Mouse (Mus musculus): ENCODE data around the gene Agap1. TPM values are rescaled to one million over a fixed set of nuclear protein-coding genes. Genes with fewer than 3 reads are reported as not detected.

The Agap1 gene
- polyA plus RNA-seq, 1 experiment from 2014 or later, result 17.9 TPM

GRCm38 (mm10) chr1:89467321-89468069 lies 12.9 kb downstream of the Agap1 start:
- H3K4me2 ChIP-seq (ENCODE audit: low read length), result peak overlapping the region; percentile 33
- peaks cover 48% of the 10 kb centered on the region for H3K4me1 ChIP-seq (replicated peaks; ENCODE audit: control insufficient read depth, insufficient read depth, low read length)
- 8% methylated on average over 6 of the region's 6 CpGs for WGBS
- DNase-seq (ENCODE audit: low spot score), result no peak
- no peaks in the 10 kb centered on the region for H3K27me3 ChIP-seq (replicated peaks; ENCODE audit: control insufficient read depth, insufficient read depth, low read length)
- ATAC-seq (replicated peaks; ENCODE audit: low FRiP score, low TSS enrichment, low read depth), result peak; percentile 79
- H3K27ac ChIP-seq (ENCODE audit: low read depth), result peak overlapping the region; percentile 77
- H3K9me3 ChIP-seq (ENCODE audit: control insufficient read depth, low read length), result no peaks in the 10 kb centered on the region
- no peak overlapping the region for H3K4me3 ChIP-seq (ENCODE audit: low read depth, low read length)
- no peaks in the 10 kb centered on the region for H3K36me3 ChIP-seq (ENCODE audit: control insufficient read depth, insufficient read depth, low read length)
- no peak overlapping the region for H3K9ac ChIP-seq (ENCODE audit: low read length)

GRCm38 (mm10) chr1:89468141-89468540 lies 13.5 kb downstream of the Agap1 start:
- no peaks in the 10 kb centered on the region for H3K9me3 ChIP-seq (ENCODE audit: control insufficient read depth, low read length)
- no peak overlapping the region for H3K4me3 ChIP-seq (ENCODE audit: low read depth, low read length)
- peaks cover 42% of the 10 kb centered on the region for H3K4me1 ChIP-seq (replicated peaks; ENCODE audit: control insufficient read depth, insufficient read depth, low read length)
- 0 out of 2 replicates have a peak overlapping the region, but pooled peaks have one; percentile 77 for H3K27ac ChIP-seq (ENCODE audit: low read depth)
- ATAC-seq (replicated peaks; ENCODE audit: low FRiP score, low TSS enrichment, low read depth), result no peak
- no peak for DNase-seq (ENCODE audit: low spot score)
- peak overlapping the region; percentile 33 for H3K4me2 ChIP-seq (ENCODE audit: low read length)
- no peak overlapping the region for H3K9ac ChIP-seq (ENCODE audit: low read length)
- H3K36me3 ChIP-seq (ENCODE audit: control insufficient read depth, insufficient read depth, low read length), result no peaks in the 10 kb centered on the region
- no peaks in the 10 kb centered on the region for H3K27me3 ChIP-seq (replicated peaks; ENCODE audit: control insufficient read depth, insufficient read depth, low read length)
- 53% methylated on average over 3 of the region's 3 CpGs for WGBS

GRCm38 (mm10) chr1:89471430-89471829 lies 16.8 kb downstream of the Agap1 start:
- 80% methylated on average over 4 of the region's 4 CpGs for WGBS
- Histone ChIP-seq H3K4me2 (ENCODE audit: low read length) (no peak overlapping the region), H3K4me1 (replicated peaks; ENCODE audit: control insufficient read depth, insufficient read depth, low read length) (peaks cover 37% of the 10 kb centered on the region), H3K4me3 (ENCODE audit: low read depth, low read length) (no peak overlapping the region), H3K9ac (ENCODE audit: low read length) (no peak overlapping the region), H3K27ac (ENCODE audit: low read depth) (no peak overlapping the region), H3K9me3 (ENCODE audit: control insufficient read depth, low read length) (no peaks in the 10 kb centered on the region), H3K27me3 (replicated peaks; ENCODE audit: control insufficient read depth, insufficient read depth, low read length) (no peaks in the 10 kb centered on the region), H3K36me3 (ENCODE audit: control insufficient read depth, insufficient read depth, low read length) (no peaks in the 10 kb centered on the region)
- no peak for ATAC-seq (replicated peaks; ENCODE audit: low FRiP score, low TSS enrichment, low read depth)
- no peak for DNase-seq (ENCODE audit: low spot score)

- DNase-seq (ENCODE audit: low spot score), result no peak
- Histone ChIP-seq H3K4me3 (ENCODE audit: low read depth, low read length) (no peak overlapping the region), H3K27me3 (replicated peaks; ENCODE audit: control insufficient read depth, insufficient read depth, low read length) (no peaks in the 10 kb centered on the region), H3K4me1 (replicated peaks; ENCODE audit: control insufficient read depth, insufficient read depth, low read length) (peaks cover 33% of the 10 kb centered on the region), H3K27ac (ENCODE audit: low read depth) (no peak overlapping the region), H3K9ac (ENCODE audit: low read length) (no peak overlapping the region), H3K9me3 (ENCODE audit: control insufficient read depth, low read length) (no peaks in the 10 kb centered on the region), H3K4me2 (ENCODE audit: low read length) (no peak overlapping the region), H3K36me3 (ENCODE audit: control insufficient read depth, insufficient read depth, low read length) (no peaks in the 10 kb centered on the region)
- ATAC-seq (replicated peaks; ENCODE audit: low FRiP score, low TSS enrichment, low read depth), result no peak
- WGBS, result 81% methylated on average over 9 of the region's 9 CpGs
Measured at GRCm38 (mm10) chr1:89471891-89472290, 17.3 kb downstream of the Agap1 start.

GRCm38 (mm10) chr1:89473946-89474345 lies 19.3 kb downstream of the Agap1 start:
- no peaks in the 10 kb centered on the region for H3K9me3 ChIP-seq (ENCODE audit: control insufficient read depth, low read length)
- H3K4me2 ChIP-seq (ENCODE audit: low read length), result no peak overlapping the region
- DNase-seq (ENCODE audit: low spot score) (no peak), ATAC-seq (replicated peaks; ENCODE audit: low FRiP score, low TSS enrichment, low read depth) (no peak)
- no peak overlapping the region for H3K4me3 ChIP-seq (ENCODE audit: low read depth, low read length)
- WGBS, result 64% methylated on average over 5 of the region's 5 CpGs
- no peak overlapping the region for H3K27ac ChIP-seq (ENCODE audit: low read depth)
- peaks cover 16% of the 10 kb centered on the region for H3K4me1 ChIP-seq (replicated peaks; ENCODE audit: control insufficient read depth, insufficient read depth, low read length)
- no peaks in the 10 kb centered on the region for H3K27me3 ChIP-seq (replicated peaks; ENCODE audit: control insufficient read depth, insufficient read depth, low read length)
- H3K36me3 ChIP-seq (ENCODE audit: control insufficient read depth, insufficient read depth, low read length), result no peaks in the 10 kb centered on the region
- no peak overlapping the region for H3K9ac ChIP-seq (ENCODE audit: low read length)

- DNase-seq (ENCODE audit: low spot score) (no peak), ATAC-seq (replicated peaks; ENCODE audit: low FRiP score, low TSS enrichment, low read depth) (no peak)
- Histone ChIP-seq H3K4me3 (ENCODE audit: low read depth, low read length) (no peak overlapping the region), H3K27ac (ENCODE audit: low read depth) (no peak overlapping the region), H3K36me3 (ENCODE audit: control insufficient read depth, insufficient read depth, low read length) (no peaks in the 10 kb centered on the region), H3K4me2 (ENCODE audit: low read length) (no peak overlapping the region), H3K9ac (ENCODE audit: low read length) (no peak overlapping the region), H3K9me3 (ENCODE audit: control insufficient read depth, low read length) (no peaks in the 10 kb centered on the region), H3K4me1 (replicated peaks; ENCODE audit: control insufficient read depth, insufficient read depth, low read length) (peaks cover 16% of the 10 kb centered on the region), H3K27me3 (replicated peaks; ENCODE audit: control insufficient read depth, insufficient read depth, low read length) (no peaks in the 10 kb centered on the region)
- WGBS, result 66% methylated on average over 9 of the region's 9 CpGs
Measured at GRCm38 (mm10) chr1:89474853-89475252, 20.2 kb downstream of the Agap1 start.

- no peak overlapping the region for H3K4me2 ChIP-seq (ENCODE audit: low read length)
- no peak for DNase-seq (ENCODE audit: low spot score)
- H3K27ac ChIP-seq (ENCODE audit: low read depth), result no peak overlapping the region
- H3K27me3 ChIP-seq (replicated peaks; ENCODE audit: control insufficient read depth, insufficient read depth, low read length), result no peaks in the 10 kb centered on the region
- H3K4me3 ChIP-seq (ENCODE audit: low read depth, low read length), result no peak overlapping the region
- no peak overlapping the region for H3K9ac ChIP-seq (ENCODE audit: low read length)
- H3K36me3 ChIP-seq (ENCODE audit: control insufficient read depth, insufficient read depth, low read length), result no peaks in the 10 kb centered on the region
- 82% methylated on average over 5 of the region's 5 CpGs for WGBS
- H3K4me1 ChIP-seq (replicated peaks; ENCODE audit: control insufficient read depth, insufficient read depth, low read length), result peaks cover 21% of the 10 kb centered on the region; the same call in 1 of the 2 replicates
- no peak for ATAC-seq (replicated peaks; ENCODE audit: low FRiP score, low TSS enrichment, low read depth)
- no peaks in the 10 kb centered on the region for H3K9me3 ChIP-seq (ENCODE audit: control insufficient read depth, low read length)
Measured at GRCm38 (mm10) chr1:89477033-89477432, 22.4 kb downstream of the Agap1 start.

- H3K9ac ChIP-seq (ENCODE audit: low read length), result no peak overlapping the region
- no peak overlapping the region for H3K27ac ChIP-seq (ENCODE audit: low read depth)
- H3K4me1 ChIP-seq (replicated peaks; ENCODE audit: control insufficient read depth, insufficient read depth, low read length), result peaks cover 21% of the 10 kb centered on the region; the same call in 1 of the 2 replicates
- no peaks in the 10 kb centered on the region for H3K36me3 ChIP-seq (ENCODE audit: control insufficient read depth, insufficient read depth, low read length)
- DNase-seq (ENCODE audit: low spot score) (no peak), ATAC-seq (replicated peaks; ENCODE audit: low FRiP score, low TSS enrichment, low read depth) (no peak)
- H3K4me2 ChIP-seq (ENCODE audit: low read length), result no peak overlapping the region
- 76% methylated on average over 4 of the region's 4 CpGs for WGBS
- H3K27me3 ChIP-seq (replicated peaks; ENCODE audit: control insufficient read depth, insufficient read depth, low read length), result no peaks in the 10 kb centered on the region
- no peak overlapping the region for H3K4me3 ChIP-seq (ENCODE audit: low read depth, low read length)
- no peaks in the 10 kb centered on the region for H3K9me3 ChIP-seq (ENCODE audit: control insufficient read depth, low read length)
Measured at GRCm38 (mm10) chr1:89478571-89479460, 24.2 kb downstream of the Agap1 start.

Data from intestine, embryonic 14.5 days (tissue).